Comparison of ENCODE assay signal across 17 mouse cellular contexts in genomic region chr1:119471793-119472396, GRCm38 (mm10). TPM values are rescaled to one million over a fixed set of nuclear protein-coding genes. Genes with fewer than 3 reads are reported as not detected.
DNase-seq lines count a peak whose midpoint lies in the region; ATAC-seq lines count a peak whose summit lies in the region.
"Had no signal": no experiment of that assay in that cellular context is flagged by ENCODE, and none has a peak within 500 bp of the region (broad histone marks: within the 10 kb centered on the region; RNA-seq: fewer than 3 reads in every experiment).

No protein-coding gene starts in this region.

- H3K9me3 ChIP-seq in hindbrain, embryonic 14.5 days (ENCODE audit: control insufficient read depth, low read length) = no peaks in the 10 kb centered on the region
- H3K9me3 ChIP-seq in hindbrain, embryonic 11.5 days (ENCODE audit: control insufficient read depth, low read length) = no peaks in the 10 kb centered on the region
- no peaks in the 10 kb centered on the region for H3K9me3 ChIP-seq in lung, embryonic 16.5 days (ENCODE audit: control insufficient read depth, low read length)
- no peaks in the 10 kb centered on the region for H3K9me3 ChIP-seq in forebrain, embryonic 16.5 days (ENCODE audit: control insufficient read depth, low read length)
- no peaks in the 10 kb centered on the region for H3K9me3 ChIP-seq in midbrain, embryonic 15.5 days
- H3K9me3 ChIP-seq: limb, embryonic 12.5 days; liver, embryonic 13.5 days; neural tube, embryonic 15.5 days had no signal

- no peak overlapping the region for H3K4me3 ChIP-seq in hindbrain, embryonic 14.5 days (replicated peaks; ENCODE audit: low read length)
- H3K4me3 ChIP-seq in hindbrain, embryonic 11.5 days (ENCODE audit: low read depth, low read length) = no peak overlapping the region
- H3K4me3 ChIP-seq in lung, embryonic 16.5 days (ENCODE audit: low read length) = no peak overlapping the region
- H3K4me3 ChIP-seq in forebrain, embryonic 16.5 days (replicated peaks; ENCODE audit: low read length) = no peak overlapping the region
- H3K4me3 ChIP-seq in midbrain, embryonic 15.5 days = no peak overlapping the region
- H3K4me3 ChIP-seq: limb, embryonic 12.5 days; liver, embryonic 13.5 days; myocyte; neural tube, embryonic 15.5 days had no signal

- no peak overlapping the region for H3K27ac ChIP-seq in hindbrain, embryonic 14.5 days
- no peak overlapping the region for H3K27ac ChIP-seq in hindbrain, embryonic 11.5 days (ENCODE audit: low read depth, low read length)
- peak overlapping the region; percentile 86 for H3K27ac ChIP-seq in lung, embryonic 16.5 days (ENCODE audit: low read length)
- peak overlapping the region; percentile 25 for H3K27ac ChIP-seq in forebrain, embryonic 16.5 days (ENCODE audit: low read length)
- H3K27ac ChIP-seq in midbrain, embryonic 15.5 days = 0 out of 2 replicates have a peak overlapping the region, but pooled peaks have one; percentile 26
- H3K27ac ChIP-seq: limb, embryonic 12.5 days; liver, embryonic 13.5 days; neural tube, embryonic 15.5 days had no signal

- no peak overlapping the region for H3K4me2 ChIP-seq in hindbrain, embryonic 14.5 days (replicated peaks)
- H3K4me2 ChIP-seq in hindbrain, embryonic 11.5 days (replicated peaks; ENCODE audit: low read depth, low read length) = no peak overlapping the region
- no peak overlapping the region for H3K4me2 ChIP-seq in lung, embryonic 16.5 days (ENCODE audit: low read depth, low read length)
- no peak overlapping the region for H3K4me2 ChIP-seq in forebrain, embryonic 16.5 days (ENCODE audit: low read length)
- H3K4me2 ChIP-seq in midbrain, embryonic 15.5 days = no peak overlapping the region
- H3K4me2 ChIP-seq: limb, embryonic 12.5 days; neural tube, embryonic 15.5 days had no signal

- peaks cover 8% of the 10 kb centered on the region; the same call in 1 of the 2 replicates for H3K4me1 ChIP-seq in hindbrain, embryonic 14.5 days (replicated peaks; ENCODE audit: control insufficient read depth, insufficient read depth, low read length)
- H3K4me1 ChIP-seq in hindbrain, embryonic 11.5 days (replicated peaks; ENCODE audit: control insufficient read depth, insufficient read depth, low read length) = no peaks in the 10 kb centered on the region
- peaks cover 21% of the 10 kb centered on the region for H3K4me1 ChIP-seq in lung, embryonic 16.5 days (replicated peaks; ENCODE audit: control insufficient read depth, insufficient read depth, low read length)
- H3K4me1 ChIP-seq in forebrain, embryonic 16.5 days (replicated peaks; ENCODE audit: control insufficient read depth, insufficient read depth, low read length) = peaks cover 9% of the 10 kb centered on the region
- H3K4me1 ChIP-seq in midbrain, embryonic 15.5 days = 0 out of 2 replicates have a peak, but pooled peaks cover 11% of the 10 kb centered on the region
- H3K4me1 ChIP-seq: limb, embryonic 12.5 days had no signal

- DNase-seq in hindbrain, embryonic 14.5 days (ENCODE audit: low spot score) = no peak
- no peak for DNase-seq in hindbrain, embryonic 11.5 days (ENCODE audit: low spot score)
- DNase-seq in lung, postnatal 25 days (ENCODE audit: low spot score) = no peak
- no peak for DNase-seq in heart, postnatal 4 days
- DNase-seq: adrenal gland, postnatal 10 days; cerebellum, adult 18-20 months; cerebellum, postnatal 36 days; thymus, adult 18-20 months had no signal

- H3K36me3 ChIP-seq in hindbrain, embryonic 14.5 days (replicated peaks; ENCODE audit: control insufficient read depth, insufficient read depth) = peaks cover 33% of the 10 kb centered on the region
- peaks cover 2% of the 10 kb centered on the region; the same call in 1 of the 2 replicates for H3K36me3 ChIP-seq in hindbrain, embryonic 11.5 days (ENCODE audit: control insufficient read depth, insufficient read depth, low read length)
- H3K36me3 ChIP-seq in lung, embryonic 16.5 days (ENCODE audit: control insufficient read depth, insufficient read depth, low read length) = peaks cover 40% of the 10 kb centered on the region
- no peaks in the 10 kb centered on the region; the same call in 1 of the 2 replicates for H3K36me3 ChIP-seq in forebrain, embryonic 16.5 days (ENCODE audit: control insufficient read depth, insufficient read depth)
- peaks cover 9% of the 10 kb centered on the region; the same call in 1 of the 2 replicates for H3K36me3 ChIP-seq in midbrain, embryonic 15.5 days (replicated peaks)

- no peaks in the 10 kb centered on the region for H3K27me3 ChIP-seq in hindbrain, embryonic 14.5 days (ENCODE audit: control insufficient read depth, insufficient read depth, low read length)
- H3K27me3 ChIP-seq in hindbrain, embryonic 11.5 days (ENCODE audit: control insufficient read depth, insufficient read depth, low read length) = no peaks in the 10 kb centered on the region
- H3K27me3 ChIP-seq in lung, embryonic 16.5 days (ENCODE audit: control insufficient read depth, insufficient read depth, low read depth, low read length) = no peaks in the 10 kb centered on the region
- no peaks in the 10 kb centered on the region for H3K27me3 ChIP-seq in forebrain, embryonic 16.5 days (replicated peaks; ENCODE audit: control insufficient read depth, insufficient read depth, low read length)
- H3K27me3 ChIP-seq in midbrain, embryonic 15.5 days (replicated peaks) = no peaks in the 10 kb centered on the region
- H3K27me3 ChIP-seq: limb, embryonic 12.5 days; neural tube, embryonic 15.5 days had no signal

- ATAC-seq in hindbrain, embryonic 14.5 days (ENCODE audit: low FRiP score) = no peak
- no peak for ATAC-seq in hindbrain, embryonic 11.5 days (ENCODE audit: low FRiP score)
- ATAC-seq in lung, embryonic 16.5 days (ENCODE audit: low read depth) = peak; percentile 92
- peak; percentile 75 for ATAC-seq in forebrain, embryonic 16.5 days
- peak; percentile 53 for ATAC-seq in midbrain, embryonic 15.5 days (replicated peaks)

- H3K9ac ChIP-seq in hindbrain, embryonic 14.5 days = 0 out of 2 replicates have a peak overlapping the region, but pooled peaks have one; percentile 0
- H3K9ac ChIP-seq in hindbrain, embryonic 11.5 days (ENCODE audit: low read depth, low read length) = no peak overlapping the region
- H3K9ac ChIP-seq in lung, embryonic 16.5 days (ENCODE audit: low read length) = no peak overlapping the region
- H3K9ac ChIP-seq in forebrain, embryonic 16.5 days (replicated peaks; ENCODE audit: low read depth, low read length) = no peak overlapping the region
- H3K9ac ChIP-seq in midbrain, embryonic 15.5 days = no peak overlapping the region
- H3K9ac ChIP-seq: limb, embryonic 12.5 days; liver, embryonic 13.5 days; neural tube, embryonic 15.5 days had no signal

- 55% methylated on average over 14 of the region's 14 CpGs for WGBS in hindbrain, embryonic 14.5 days
- 66% methylated on average over 14 of the region's 14 CpGs for WGBS in hindbrain, embryonic 11.5 days
- 36% methylated on average over 14 of the region's 14 CpGs for WGBS in lung, embryonic 16.5 days
- 42% methylated on average over 14 of the region's 14 CpGs for WGBS in forebrain, embryonic 16.5 days
- 48% methylated on average over 14 of the region's 14 CpGs for WGBS in midbrain, embryonic 15.5 days

RNA-seq across cellular contexts. Expression of gene Ralb, which starts 32.7 kb away (rescaled TPM):
- polyA plus RNA-seq in hindbrain, embryonic 14.5 days (2014; fragmentation: Nextera tagmentation; extraction: Ambion mirVana) = 57.5 and 62.5 TPM in 2 replicates
- polyA plus RNA-seq in hindbrain, embryonic 11.5 days (2014; fragmentation: Nextera tagmentation; extraction: Ambion mirVana) = 70.5 and 75.3 TPM in 2 replicates
- 252 TPM in 2 replicates for polyA plus RNA-seq in lung, embryonic 16.5 days (2015; fragmentation: Nextera tagmentation; extraction: Ambion mirVana)
- polyA plus RNA-seq in forebrain, embryonic 16.5 days (2015; fragmentation: Nextera tagmentation; extraction: Ambion mirVana) = 47.6 and 54.3 TPM in 2 replicates
- 60.2 and 62.1 TPM in 2 replicates for polyA plus RNA-seq in midbrain, embryonic 15.5 days (2015; fragmentation: Nextera tagmentation; extraction: Ambion mirVana)
- total RNA-seq in heart, postnatal 4 days (2021) = 10 to 100 TPM; 59.2 to 62.2 TPM

RNA-seq across cellular contexts. Expression of gene Inhbb, which starts 49.8 kb away (rescaled TPM):
- polyA plus RNA-seq in hindbrain, embryonic 14.5 days (2014; fragmentation: Nextera tagmentation; extraction: Ambion mirVana) = 1.8 and 2.7 TPM in 2 replicates
- 0.32 and 1.0 TPM in 2 replicates for polyA plus RNA-seq in hindbrain, embryonic 11.5 days (2014; fragmentation: Nextera tagmentation; extraction: Ambion mirVana)
- polyA plus RNA-seq in lung, embryonic 16.5 days (2015; fragmentation: Nextera tagmentation; extraction: Ambion mirVana) = 0.36 and 0.53 TPM in 2 replicates
- polyA plus RNA-seq in forebrain, embryonic 16.5 days (2015; fragmentation: Nextera tagmentation; extraction: Ambion mirVana) = 5.9 and 7.4 TPM in 2 replicates
- polyA plus RNA-seq in midbrain, embryonic 15.5 days (2015; fragmentation: Nextera tagmentation; extraction: Ambion mirVana) = 2.4 and 2.5 TPM in 2 replicates
- 1 to 10 TPM; 1.4 to 1.8 TPM for total RNA-seq in heart, postnatal 4 days (2021)
- total RNA-seq: hematopoietic stem cell, adult 5-6 weeks; megakaryocyte, adult 5-6 weeks had no signal

RNA-seq across cellular contexts. Expression of gene Tmem185b, which starts 54.1 kb away (rescaled TPM):
- polyA plus RNA-seq in hindbrain, embryonic 14.5 days (2014; fragmentation: Nextera tagmentation; extraction: Ambion mirVana) = 17.8 and 20.8 TPM in 2 replicates
- polyA plus RNA-seq in hindbrain, embryonic 11.5 days (2014; fragmentation: Nextera tagmentation; extraction: Ambion mirVana) = 19.7 and 23.3 TPM in 2 replicates
- polyA plus RNA-seq in lung, embryonic 16.5 days (2015; fragmentation: Nextera tagmentation; extraction: Ambion mirVana) = 30.6 and 32.7 TPM in 2 replicates
- 16.8 and 19.4 TPM in 2 replicates for polyA plus RNA-seq in forebrain, embryonic 16.5 days (2015; fragmentation: Nextera tagmentation; extraction: Ambion mirVana)
- 18.2 and 18.7 TPM in 2 replicates for polyA plus RNA-seq in midbrain, embryonic 15.5 days (2015; fragmentation: Nextera tagmentation; extraction: Ambion mirVana)
- total RNA-seq in heart, postnatal 4 days (2021) = 10 to 100 TPM; 20.2 to 20.6 TPM

Comparison
In these comparisons a context has a peak if more than half of its experiments do, and no peak if none do; other contexts are left out.
1. ATAC-seq: peak in lung, embryonic 16.5 days (single experiment), forebrain, embryonic 16.5 days (single experiment) and midbrain, embryonic 15.5 days (single experiment); none in hindbrain, embryonic 14.5 days (single experiment) and hindbrain, embryonic 11.5 days (single experiment).
2. H3K27ac ChIP-seq: peak in lung, embryonic 16.5 days (single experiment), forebrain, embryonic 16.5 days (single experiment) and midbrain, embryonic 15.5 days (single experiment); none in hindbrain, embryonic 14.5 days (single experiment) and hindbrain, embryonic 11.5 days (single experiment).